Mouse (Mus musculus): ENCODE measurements around the gene Pcgf3. TPM values are rescaled to one million over a fixed set of nuclear protein-coding genes. Genes with fewer than 3 reads are reported as not detected.

The Pcgf3 gene
- 2.5 and 10.9 TPM in 2 replicates for total RNA-seq (2015; ENCODE audit: low replicate concordance)
- total RNA-seq (2017; ENCODE audit: low replicate concordance), result 2.6 and 7.7 TPM in 2 replicates

DNA sequence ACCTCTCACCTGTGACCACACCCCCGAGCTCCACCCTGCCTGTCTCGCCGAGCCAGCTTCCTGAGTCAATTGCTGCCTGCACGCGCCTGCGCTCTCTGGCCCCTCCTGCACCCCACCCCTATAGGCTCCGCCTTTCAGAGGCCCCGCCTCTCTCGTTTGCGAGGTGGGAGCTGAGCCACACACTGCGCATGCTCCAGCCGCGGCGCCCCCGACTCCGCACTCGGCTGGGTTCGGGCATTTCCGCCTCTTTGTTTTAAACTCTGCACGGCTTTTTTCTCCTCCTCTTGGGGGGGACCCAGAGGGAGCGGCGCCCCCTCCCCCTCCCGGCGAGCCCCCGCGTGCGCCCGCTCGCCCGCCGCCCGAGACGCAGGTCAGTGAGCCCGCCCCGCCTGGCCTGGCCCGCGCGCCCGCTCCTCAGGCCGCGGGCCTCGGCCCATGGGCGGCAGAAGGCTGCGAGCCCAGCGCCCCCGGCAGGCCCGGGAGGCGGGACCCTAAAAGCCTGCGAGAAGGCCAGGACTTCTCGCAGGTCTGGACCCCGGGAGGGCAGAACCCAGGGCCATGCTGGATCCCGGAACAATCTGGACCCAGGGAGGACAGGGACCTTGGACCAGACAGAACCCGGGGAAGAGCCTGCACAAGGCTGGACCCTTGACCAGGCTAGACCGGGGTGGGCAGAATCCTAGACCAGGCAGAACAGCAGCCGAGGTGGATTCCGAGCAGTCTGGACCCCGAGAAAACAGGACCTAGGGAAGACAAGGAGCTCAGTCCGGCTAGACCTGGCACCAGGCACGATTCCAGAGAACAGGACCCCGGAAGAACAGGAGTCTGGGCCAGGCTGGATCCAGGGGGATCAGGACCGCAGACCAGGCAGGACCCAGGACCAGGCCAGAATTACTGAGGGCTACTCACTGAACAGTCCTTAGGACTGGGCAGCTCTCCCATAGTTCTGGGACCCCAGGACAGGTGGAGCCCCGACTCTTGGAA is at the start of gene Pcgf3:
Gene Pcgf3, plus strand, starts transcription at position 151 of the 984 bp plus-strand sequence.
- peak; percentile 92 for ATAC-seq (replicated peaks; ENCODE audit: low FRiP score, poor library complexity, severe bottlenecking)

DNA sequence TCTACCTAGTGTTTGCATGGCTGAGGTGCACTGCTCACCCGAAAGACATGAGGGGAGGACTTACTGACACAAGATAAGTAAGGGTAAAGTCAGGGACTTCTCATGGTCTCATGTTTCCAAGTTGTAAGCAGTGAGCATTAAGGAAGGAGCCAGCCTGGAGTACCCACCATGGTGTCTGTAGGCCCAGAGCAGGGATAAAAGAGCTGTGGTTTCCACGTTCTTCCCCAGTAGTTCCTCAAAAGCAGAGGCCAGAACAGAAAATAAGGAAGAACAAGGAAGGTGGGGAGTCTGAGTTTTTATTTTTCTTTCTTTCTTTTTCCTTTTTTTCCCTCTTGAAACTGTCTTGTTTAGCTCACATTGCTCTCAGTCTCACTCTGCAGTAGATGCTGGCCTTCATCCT is 46.3 kb upstream of the Pcgf3 start:
- ATAC-seq (replicated peaks; ENCODE audit: low FRiP score, poor library complexity, severe bottlenecking), result no peak

DNA sequence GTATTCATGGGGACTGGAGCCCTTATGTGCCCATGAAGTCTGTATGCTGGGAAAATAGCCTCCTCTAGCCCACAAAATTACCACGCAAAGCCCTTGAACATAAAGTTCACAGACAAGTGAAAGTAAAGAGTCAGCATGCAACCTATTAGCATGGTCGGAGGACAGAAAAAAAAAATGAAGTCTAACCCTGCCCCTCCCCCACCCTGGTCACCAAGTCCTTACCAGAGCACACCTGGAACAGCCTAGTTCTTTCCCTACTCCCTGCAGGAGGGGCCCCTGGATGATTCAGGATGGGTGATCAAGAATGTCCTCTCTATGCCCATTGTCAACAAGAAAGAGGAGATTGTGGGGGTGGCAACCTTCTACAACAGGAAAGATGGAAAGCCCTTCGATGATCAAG is 38.3 kb upstream of the Pcgf3 start:
- no peak for ATAC-seq (replicated peaks; ENCODE audit: low FRiP score, poor library complexity, severe bottlenecking)

DNA sequence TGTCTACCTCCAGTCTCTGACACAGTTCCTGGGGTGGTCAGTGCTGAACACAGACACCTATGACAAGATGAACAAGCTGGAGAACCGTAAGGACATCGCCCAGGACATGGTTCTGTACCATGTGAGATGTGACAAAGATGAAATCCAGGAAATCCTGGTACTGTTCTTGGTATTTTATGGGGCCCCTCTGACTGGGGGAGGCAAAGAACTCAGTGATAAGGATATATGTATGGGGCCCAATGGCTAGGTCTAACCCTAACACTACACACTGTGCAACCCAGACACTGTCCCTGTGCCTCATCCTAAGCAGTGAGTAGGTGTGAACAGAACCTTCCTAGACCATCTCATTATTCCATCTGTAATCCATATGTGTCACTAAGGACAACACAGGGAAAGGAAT is 37.6 kb upstream of the Pcgf3 start:
- ATAC-seq (replicated peaks; ENCODE audit: low FRiP score, poor library complexity, severe bottlenecking), result no peak

DNA sequence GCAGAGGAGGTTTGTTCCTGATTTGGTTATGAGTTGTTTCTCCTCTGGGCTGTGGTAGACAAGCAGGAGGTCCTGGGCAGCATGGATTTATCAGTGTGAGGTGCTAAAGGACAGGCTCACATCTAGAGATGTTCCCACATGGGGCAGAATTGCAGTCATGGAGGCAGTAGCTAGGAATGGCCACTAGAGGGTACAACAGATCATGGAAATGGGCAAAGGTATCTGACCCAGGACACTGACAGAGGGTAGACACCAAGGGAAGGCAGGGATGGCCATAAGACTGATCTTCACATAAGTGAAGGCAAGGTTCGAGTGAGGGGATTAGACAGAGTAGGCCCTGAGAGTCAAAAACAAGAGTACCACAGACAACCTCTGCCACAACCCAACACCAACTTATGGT is 33.8 kb upstream of the Pcgf3 start:
- ATAC-seq (replicated peaks; ENCODE audit: low FRiP score, poor library complexity, severe bottlenecking), result peak; percentile 75

DNA sequence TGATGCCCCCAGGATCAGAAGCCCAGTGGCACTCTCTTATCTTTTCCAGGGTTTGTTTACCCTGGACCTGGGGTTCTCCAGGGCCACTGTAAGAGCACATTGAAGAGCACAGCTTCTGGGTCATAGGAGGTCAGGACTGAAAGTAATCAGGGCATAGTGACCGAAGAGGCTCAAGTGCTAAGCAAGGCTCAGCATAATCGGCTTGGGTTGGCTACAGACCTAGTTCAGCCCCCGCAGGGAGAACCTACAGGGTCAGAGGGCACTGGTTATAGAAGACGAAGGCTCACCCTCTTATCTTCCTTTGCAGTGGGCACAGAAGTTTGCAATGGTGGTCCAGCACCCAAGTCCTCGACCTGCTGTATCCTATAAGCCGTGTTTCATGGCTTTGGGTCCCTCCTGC is 29.8 kb upstream of the Pcgf3 start:
- no peak for ATAC-seq (replicated peaks; ENCODE audit: low FRiP score, poor library complexity, severe bottlenecking)

DNA sequence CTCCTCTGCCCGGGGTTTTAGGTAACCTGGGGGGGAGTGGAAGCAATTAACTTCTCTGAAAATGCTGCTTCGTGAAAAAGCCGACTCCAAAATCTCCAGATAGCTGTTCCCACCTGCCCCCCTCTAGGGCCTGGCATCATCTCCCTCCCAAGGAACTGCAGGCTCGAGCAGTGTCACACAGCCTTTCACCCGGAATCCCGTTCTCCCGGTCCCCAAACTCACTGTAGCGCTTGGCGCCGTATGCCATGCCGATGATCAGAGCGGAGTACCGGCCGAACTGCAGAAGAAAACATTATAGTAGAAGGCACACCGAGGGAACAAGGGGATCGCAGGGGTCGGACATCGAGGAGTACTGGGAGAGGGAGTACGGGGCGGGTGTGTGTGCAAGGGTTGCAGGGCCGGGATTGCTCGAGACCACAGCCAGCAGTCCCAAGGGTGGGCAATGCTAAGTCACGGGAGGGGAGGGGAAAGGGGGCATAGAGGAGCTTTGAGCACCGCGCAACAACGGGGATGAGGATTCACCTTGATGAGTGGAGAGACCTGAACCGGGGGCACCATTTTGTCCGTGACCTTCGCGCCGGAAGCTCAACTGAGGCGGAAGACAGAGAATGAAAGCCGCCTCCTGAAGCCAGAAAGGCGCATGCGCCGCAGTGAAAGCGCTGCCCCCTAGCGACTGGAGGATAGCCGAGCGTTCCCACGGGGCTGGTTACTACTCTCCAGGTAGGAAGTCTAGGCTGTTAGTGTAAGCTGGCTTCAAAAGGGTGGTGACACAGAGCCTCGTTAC is 27.0 kb upstream of the Pcgf3 start, which contains the start of gene Atp5k:
Gene Atp5k, minus strand, starts transcription at position 645 of the 784 bp plus-strand sequence.
- peak; percentile 96 for ATAC-seq (replicated peaks; ENCODE audit: low FRiP score, poor library complexity, severe bottlenecking)

DNA sequence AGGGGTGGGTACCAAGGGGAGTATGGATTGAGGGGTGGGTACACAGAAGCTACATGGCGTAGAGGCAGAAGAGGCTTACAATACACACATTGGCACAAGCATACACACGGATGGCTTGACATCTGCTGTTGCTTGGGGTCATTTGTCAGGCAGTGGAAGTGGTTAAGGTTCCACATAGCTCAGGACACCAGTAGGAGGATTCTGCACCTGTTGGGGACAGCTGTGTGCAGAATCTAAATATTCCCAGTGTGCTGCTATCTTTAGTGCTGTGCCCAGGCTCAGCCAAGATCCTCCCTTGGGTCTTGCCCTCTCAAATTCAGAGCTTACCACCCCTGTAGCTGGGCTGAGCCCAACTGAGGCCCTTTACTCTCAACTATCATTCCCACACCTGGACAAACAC is 24.9 kb upstream of the Pcgf3 start:
- ATAC-seq (replicated peaks; ENCODE audit: low FRiP score, poor library complexity, severe bottlenecking), result no peak

DNA sequence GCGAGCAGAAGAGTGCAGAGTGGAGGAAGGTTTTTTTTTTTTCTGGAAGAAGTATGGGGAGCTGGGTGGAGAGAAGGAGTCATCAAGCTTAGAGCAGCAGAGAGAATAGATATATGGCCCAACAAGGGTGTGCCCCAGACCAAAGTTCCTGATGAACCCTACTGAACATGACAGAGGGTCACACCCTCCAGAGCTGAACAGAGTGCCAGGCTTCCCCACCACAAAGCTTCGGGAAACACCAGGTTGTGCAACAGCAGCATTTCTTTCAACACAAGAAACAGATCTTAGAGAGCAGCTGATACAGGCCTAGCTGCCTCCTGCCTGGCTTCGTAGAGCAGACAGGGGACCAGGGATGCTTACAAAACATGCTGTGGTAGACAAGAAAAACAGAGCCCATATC is 14.1 kb upstream of the Pcgf3 start:
- ATAC-seq (replicated peaks; ENCODE audit: low FRiP score, poor library complexity, severe bottlenecking), result no peak

DNA sequence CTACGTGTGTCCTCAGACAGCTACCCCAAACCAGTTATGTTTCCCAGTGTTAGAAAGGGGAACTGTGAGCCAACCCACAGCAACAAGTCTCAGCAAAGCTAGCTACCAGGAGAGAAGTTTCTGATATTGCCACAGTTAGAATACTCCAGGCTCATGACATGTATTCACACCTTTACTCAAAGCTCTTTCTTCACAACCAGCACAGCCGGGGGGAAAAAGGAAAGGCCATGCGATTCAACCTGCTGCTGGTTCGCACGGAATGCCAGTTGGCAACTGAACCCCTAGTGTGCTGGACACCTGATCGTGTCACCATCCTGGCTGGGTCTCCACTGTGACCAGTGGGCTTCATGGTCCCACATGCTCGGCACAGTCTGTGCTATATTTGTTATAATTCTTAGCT is 13.2 kb upstream of the Pcgf3 start:
- ATAC-seq (replicated peaks; ENCODE audit: low FRiP score, poor library complexity, severe bottlenecking), result no peak

DNA sequence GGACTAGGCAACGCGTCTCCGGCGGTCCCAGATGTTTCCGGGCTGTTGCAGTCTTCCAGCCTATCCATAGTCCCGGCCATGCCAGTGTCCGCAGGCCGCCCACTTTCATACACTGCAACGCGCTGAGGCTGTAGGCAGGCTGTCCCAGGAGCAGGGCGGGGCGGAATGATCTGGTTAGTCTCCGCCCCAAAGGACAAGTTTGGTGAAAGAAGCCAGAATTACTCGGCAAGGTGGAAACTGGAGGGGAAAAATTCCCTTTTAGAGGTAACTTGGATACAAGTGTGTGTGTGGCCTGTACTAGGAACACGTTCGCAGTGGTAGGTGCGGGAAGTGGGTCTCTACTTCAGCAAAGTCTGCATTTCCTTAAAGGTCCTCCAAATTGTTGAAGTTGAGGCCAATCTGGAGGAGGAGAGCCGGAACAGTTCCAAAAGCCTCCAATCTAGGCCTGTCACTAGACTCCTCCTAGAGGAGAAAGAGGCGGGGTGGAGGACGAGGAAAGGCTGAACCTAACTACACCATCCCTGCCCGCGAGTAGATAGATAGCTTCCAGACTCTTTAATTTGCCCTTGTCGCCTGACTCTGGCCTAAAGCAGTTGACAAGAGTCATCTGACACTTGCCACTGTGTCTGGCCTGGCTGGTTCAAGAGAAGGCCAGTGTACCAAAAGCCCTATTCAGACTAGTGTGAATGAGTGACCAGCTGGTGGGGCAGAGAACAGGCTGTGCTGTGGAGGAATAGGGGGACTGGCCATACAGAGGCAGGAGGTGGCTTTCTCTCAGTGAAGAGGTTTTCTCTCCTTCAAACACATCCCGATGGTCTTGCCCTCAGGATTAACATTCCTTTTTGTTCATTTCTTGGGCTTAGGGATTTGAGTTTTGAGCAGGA is 12.0 kb upstream of the Pcgf3 start, which contains the start of gene Mfsd7a:
Gene Mfsd7a, minus strand, starts transcription at position 107 of the 884 bp plus-strand sequence.
- peak; percentile 81 for ATAC-seq (replicated peaks; ENCODE audit: low FRiP score, poor library complexity, severe bottlenecking)

DNA sequence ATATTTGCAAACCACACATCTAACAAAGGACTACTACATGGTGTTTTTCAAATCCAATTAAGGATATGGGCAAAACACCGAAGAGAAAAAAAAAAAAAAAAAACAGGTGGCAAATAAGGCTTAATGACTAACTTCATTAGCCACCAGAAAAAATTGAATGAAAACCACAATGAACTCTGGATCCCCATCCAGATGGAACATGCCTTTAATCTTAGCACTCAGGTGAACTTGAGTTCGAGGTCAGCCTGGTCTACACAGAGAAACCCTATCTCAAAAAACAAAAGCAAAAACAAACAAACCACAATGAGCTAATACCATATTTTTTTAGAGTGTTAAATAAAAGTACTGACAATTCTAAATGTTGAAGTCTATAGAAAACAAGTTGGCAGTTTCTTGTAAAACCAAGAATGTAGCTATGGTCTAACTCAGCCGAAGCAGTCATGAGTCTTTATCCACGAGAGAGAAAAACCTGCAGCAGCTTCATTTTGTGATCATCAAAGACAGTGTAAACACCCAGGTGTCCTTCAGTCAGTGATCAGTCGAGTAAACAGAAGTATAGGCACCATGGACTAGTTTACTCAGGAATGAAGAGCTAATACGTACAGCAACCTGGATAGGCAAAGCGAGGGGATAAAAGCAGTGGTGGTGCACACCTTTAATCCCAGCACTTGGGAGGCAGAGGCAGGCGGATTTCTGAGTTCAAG is 10.0 kb upstream of the Pcgf3 start:
- no peak for ATAC-seq (replicated peaks; ENCODE audit: low FRiP score, poor library complexity, severe bottlenecking)

DNA sequence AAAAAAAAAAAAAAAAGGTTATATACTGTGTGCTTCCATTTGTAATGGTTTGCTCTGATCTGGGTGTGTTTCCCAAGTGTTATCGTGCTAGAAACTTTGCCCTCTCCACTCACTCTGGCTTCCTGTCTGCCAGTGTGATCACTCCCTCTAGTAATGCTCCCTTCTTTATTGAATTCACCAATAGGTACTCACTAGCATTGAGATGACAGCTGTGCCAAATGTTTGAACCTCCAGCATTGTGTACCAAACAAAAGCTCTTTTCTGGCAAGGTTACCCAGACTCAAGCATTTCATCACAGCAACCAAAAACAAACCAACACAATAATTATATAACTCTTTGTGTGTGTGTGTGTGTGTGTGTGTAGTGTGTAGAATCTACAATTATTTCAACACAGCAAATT is 9.4 kb upstream of the Pcgf3 start:
- no peak for ATAC-seq (replicated peaks; ENCODE audit: low FRiP score, poor library complexity, severe bottlenecking)

DNA sequence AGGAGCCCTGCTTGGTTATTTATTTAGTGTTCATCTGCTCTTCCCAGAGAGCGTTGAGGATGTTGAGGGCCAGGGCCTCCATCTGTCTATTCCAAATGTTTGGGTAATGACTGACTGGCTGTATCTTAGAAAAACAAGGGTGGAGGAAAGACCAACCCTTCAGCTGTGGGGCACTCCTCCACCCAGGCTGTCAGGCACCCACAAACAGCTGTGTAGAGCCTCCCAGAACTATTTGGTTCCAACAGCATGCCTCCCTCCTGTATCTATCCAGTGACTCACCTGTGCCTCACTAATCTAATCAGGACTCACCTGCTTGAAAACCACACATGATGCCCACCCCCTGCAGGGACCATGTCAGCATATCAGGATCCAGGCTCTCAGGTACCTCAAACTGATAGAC is 8.6 kb upstream of the Pcgf3 start:
- no peak for ATAC-seq (replicated peaks; ENCODE audit: low FRiP score, poor library complexity, severe bottlenecking)

DNA sequence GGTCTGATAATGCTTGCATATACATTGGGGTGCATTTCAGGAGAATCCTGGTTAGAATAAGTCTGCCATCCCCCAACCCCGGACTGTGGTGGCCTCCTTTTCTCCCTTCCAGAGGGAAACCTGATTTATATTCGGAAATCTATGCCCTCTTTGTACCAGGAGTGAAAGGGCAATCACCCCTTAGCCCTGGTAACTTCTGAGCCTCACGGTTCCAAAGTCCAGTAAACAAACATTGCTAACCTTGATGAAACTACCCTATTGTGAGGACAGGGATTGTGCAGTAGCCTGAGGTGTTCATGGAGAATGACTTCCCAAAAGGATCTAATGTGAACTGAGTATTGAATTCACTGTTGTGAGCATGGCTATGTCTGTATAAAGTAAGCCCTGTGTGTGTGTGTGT is 6.9 kb upstream of the Pcgf3 start:
- ATAC-seq (replicated peaks; ENCODE audit: low FRiP score, poor library complexity, severe bottlenecking), result no peak

DNA sequence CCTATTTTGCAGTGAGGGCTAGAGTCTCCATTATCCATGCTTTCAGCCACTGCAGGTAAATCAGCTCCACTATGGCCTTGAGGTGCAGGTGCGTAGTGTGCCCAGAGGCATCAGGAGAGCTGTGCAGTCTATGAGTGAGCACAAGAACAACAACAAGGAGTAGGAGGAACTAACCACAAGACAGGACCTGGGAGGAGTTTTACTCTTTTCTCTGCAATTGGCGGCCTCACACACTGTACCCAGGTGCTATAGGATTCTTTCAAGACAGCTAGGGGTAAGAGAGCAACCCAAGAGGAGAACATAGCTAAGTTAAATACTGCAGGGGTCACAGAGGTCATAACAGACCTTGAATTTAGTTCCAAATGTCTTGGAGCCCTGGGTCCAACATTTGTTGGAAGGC is 2.3 kb upstream of the Pcgf3 start:
- ATAC-seq (replicated peaks; ENCODE audit: low FRiP score, poor library complexity, severe bottlenecking), result no peak

DNA sequence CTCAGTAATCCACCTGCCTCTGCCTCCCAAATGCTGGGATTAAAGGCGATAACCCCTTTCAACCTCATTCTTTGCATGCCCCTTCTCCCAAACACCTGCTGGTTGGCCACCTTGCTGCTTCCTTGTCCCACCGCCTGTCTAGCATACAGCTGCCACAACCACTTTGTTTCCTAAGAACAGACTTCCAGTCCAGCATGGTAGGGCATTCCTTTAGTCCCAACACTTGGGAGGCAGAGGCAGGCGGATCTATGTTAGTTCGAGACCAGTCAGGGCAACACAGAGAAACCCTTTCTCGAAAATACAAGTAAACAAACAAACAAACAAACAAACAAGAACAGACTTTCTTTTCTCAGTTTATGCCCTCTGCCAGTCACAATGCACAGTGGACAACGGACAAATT is 571 bp upstream of the Pcgf3 start:
- no peak for ATAC-seq (replicated peaks; ENCODE audit: low FRiP score, poor library complexity, severe bottlenecking)

DNA sequence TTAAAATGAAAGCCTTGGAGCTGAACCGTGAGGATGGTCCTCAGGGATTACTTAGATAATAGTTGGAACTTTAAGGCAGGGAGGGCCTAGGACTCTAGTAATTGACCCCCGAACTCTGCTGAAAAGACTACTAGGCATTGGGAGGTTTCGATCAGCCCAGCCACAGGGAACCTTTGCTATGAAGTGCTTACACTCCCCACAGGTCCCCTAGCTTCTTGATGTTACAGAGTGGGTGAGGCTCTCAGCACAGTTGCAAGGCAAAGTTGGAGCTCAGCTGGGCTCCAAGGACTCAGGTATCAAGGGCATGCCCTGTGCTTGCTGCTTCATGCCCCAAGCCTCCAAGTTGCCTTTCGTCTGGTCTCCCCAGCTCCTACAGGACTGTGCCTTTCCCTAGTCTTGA is 1.4 kb downstream of the Pcgf3 start:
- no peak for ATAC-seq (replicated peaks; ENCODE audit: low FRiP score, poor library complexity, severe bottlenecking)
